Mouse (Mus musculus) right cerebral cortex, postnatal 10 days (tissue): ENCODE measurements at regions not wholly inside any gene's neighbourhood (a gene's known extent, or its start where the extent isn't known, plus 50 kb on each side); places are given as distances from the start of the nearest gene placed in this dataset.
A peak's percentile ranks its signal among the peaks of the same experiment; 100 is the strongest.
"Not testable (repeated sequence)": the region's sequence is repeated elsewhere in the genome, so short reads cannot be mapped to it uniquely, and the experiment has no call there.

Experiments used
- DNase-seq, 2 experiments: peaks; one replicate each; pipeline ENCODE4 v3.0.0; 2021; ENCODE audit warnings: low spot score in 2 of 2

DNA sequence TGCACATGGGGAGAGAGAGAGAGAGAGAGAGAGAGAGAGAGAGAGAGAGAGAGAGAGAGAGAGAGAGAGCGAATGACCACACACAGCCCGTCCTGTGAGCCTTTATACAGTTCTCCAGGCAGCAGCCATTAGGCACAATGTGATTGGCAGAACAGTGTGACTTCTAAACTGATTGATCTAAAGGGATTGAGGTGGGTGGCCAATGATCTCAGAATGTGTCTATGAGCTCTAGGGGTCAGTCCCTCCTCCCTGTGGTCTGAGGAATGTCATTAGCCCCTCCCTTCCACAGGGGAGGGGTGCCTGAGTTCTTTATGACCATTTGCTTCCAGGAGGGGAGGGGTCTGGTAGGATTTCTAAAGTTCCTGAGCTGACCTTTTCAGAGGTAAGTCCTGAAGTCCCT lies 62.1 kb downstream of the Duxbl3 start:
- DNase-seq: not testable (repeated sequence)

- DNase-seq: no peak
These were observed 63.0 kb downstream of the Duxbl3 start for GRCm38 (mm10) chr14:26320736-26321135.

- DNase-seq: peak; percentile 30 to 42
These were observed 70.8 kb downstream of the Duxbl3 start for GRCm38 (mm10) chr14:26328562-26328961.

GRCm38 (mm10) chr14:26341111-26341510 lies 83.3 kb downstream of the Duxbl3 start:
- DNase-seq: no peak

DNA sequence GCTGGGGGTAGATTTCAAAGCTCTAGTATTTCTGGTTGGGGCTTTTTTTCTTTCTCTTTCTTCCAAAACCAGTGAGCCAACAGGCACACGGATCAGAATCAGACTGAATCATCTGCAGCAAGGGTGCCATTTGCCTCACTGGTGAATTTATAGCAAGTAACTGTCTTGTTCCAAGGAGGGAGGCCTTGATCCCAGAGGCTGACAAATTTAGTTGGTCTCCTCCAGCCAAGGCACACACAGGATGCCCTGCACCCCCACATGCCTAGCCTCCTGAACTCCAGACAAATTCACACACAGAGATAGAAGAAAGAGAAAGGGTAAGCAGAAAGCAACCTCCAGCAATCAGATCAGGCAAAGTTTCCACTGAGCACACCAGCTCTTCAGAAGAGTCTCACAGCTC lies 87.5 kb downstream of the Duxbl3 start:
- DNase-seq: no peak

GRCm38 (mm10) chr14:26347296-26347695 lies 89.5 kb downstream of the Duxbl3 start:
- no peak for DNase-seq

- no peak for DNase-seq
These were observed 95.2 kb downstream of the Duxbl3 start for GRCm38 (mm10) chr14:26352927-26353326.

DNA sequence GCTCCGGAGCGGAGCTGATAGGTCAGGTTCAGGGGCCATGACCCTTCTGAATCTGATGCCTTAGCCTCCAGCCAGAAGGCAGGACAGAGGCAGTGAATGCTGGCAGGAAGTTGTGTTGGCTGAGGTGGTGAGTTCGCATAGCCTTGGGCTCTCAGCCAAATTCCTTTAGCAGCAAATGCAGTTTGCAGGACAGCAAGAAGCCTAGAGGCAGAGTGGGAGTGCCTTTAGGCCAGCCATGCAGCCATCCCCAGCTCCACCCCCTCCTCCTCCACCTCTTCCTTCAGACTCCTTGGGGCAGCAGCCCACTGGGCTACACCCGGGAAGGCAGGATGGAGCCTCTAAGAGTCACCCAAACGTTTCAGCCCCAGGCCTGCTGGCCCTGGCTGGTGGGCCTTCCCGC lies 99.5 kb downstream of the Duxbl3 start:
- no peak for DNase-seq

DNA sequence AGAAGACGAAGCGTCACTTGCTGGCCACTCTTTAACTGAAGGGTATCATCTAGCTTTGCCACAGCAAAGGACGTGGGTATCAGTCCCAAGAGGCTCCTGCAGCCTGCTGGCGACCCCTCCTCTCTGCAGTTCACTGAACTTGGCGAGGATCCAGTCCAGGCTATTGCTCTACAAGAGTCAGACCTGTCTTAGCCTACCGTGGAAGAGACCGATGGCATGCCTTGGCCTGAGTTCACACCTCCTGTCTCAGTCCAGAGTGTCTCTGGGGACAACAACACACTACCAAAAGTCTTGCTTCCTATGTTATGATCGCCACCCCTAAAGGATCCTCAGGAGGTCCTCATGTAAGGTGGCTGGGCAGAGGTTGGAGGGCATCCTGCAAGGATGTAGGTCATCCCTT lies 100.2 kb downstream of the Duxbl3 start:
- no peak for DNase-seq

GRCm38 (mm10) chr14:26360071-26360470 lies 102.3 kb downstream of the Duxbl3 start:
- no peak for DNase-seq

DNA sequence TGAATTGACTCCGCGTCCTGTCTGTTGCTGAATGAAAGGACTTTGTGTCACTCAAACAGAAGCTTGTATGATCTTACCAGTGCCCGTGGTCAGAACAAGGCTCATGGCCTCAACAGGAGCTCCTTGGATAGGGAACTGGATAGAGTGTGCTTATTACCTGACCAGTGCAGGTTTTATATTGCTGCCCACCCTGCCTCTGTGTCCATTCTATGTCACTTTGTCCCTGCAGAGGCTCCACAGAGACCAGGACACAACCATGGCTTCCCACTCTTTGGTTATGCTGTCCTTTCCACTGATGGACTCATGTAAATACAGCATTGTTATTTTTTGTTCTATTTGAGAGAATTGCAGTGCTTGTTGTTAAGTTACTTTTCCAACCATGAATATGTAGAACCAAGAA lies 103.4 kb downstream of the Duxbl3 start:
- no peak for DNase-seq
